Mouse (Mus musculus) megakaryocyte progenitor cell, adult 5-6 weeks (primary cell): ENCODE data around the gene Gm5346. TPM values are rescaled to one million over a fixed set of nuclear protein-coding genes. Genes with fewer than 3 reads are reported as not detected.
"Not testable (repeated sequence)": the region's sequence is repeated elsewhere in the genome, so short reads cannot be mapped to it uniquely, and the experiment has no call there.

Experiments
- ATAC-seq: replicated peaks from 2 replicates; pipeline ENCODE4 v1.8.0; 2016; ENCODE audit warnings: mild to moderate bottlenecking, moderate TSS enrichment, inconsistent platforms; ENCODE audit not compliant: poor library complexity
- total RNA-seq, 2 experiments: library from RNA; stranded (forward) in 1 of 2; stranded (reverse) in 1 of 2; fragments of 157-497, 149-512 nt in 1 of 2; fragments of 200-1000 nt in 1 of 2; gene quantifications; 2 replicates each; pipeline versions ENCODE4 v1.2.3 to v1.2.4; 2015 to 2017

Gm5346 gene
- total RNA-seq (2015) (not detected in 2 replicates), total RNA-seq (2017) (not detected in 2 replicates)

DNA sequence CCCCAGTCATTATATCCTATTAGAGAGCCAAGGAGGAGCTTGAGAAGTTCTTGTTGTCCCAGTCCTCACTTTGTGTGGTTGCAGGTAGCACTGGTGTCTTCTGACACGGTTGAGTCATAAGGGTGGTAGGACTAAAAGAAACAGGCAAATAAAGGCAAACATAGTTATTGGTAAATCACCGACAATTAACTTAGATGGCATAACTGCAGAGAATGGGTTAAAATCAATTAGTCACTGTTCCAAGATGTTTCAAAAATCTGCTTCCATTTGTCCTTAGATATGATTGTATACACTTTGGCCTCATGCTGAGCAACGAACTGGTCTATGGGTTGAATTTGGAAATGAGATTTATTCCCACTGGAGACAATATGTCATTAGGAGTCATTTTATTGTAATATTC, at the start of gene Gm5346:
Gene Gm5346 (minus strand): TSS at position 101 of the 400 bp plus-strand sequence.
- ATAC-seq, result no peak

DNA sequence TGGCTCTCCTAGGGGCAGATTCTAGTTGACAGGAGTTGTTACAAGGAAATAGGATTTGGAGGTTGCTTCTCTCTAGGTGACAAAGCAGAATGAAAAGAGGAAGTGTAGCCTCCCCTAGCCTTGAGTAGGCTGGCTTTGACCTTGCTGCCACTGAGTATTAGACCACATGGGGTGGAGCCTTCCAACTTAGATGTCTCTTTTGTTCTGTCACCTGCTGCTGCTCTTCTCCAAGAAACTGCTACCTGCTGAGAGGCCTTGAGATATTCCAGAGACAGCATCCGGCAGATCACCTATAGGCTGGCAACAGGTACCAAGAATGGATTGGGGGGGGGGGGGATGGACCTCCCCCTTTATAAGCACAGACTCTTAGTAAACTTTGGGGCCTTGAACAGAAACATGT, 11.0 kb downstream of the Gm5346 start:
- no peak for ATAC-seq

DNA sequence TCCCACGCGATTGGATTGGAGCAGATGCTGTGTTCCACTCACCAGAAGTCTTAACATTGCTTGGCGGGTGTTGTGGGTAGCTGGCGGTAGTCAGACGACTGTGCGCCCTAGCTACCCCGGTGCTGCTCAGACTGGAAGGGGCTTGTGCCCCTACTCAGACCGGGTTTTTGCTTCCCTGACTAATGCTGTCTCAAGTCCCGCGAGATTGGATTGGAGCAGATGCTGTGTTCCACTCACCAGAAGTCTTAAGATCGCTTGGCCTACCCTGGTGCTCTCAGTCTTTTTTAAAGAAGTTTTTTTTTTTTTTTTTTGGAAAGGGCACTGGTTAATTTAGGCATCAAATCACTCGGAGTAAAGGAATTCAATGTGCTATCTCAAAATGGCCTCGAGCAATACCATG, 23.4 kb downstream of the Gm5346 start:
- not testable (repeated sequence) for ATAC-seq

DNA sequence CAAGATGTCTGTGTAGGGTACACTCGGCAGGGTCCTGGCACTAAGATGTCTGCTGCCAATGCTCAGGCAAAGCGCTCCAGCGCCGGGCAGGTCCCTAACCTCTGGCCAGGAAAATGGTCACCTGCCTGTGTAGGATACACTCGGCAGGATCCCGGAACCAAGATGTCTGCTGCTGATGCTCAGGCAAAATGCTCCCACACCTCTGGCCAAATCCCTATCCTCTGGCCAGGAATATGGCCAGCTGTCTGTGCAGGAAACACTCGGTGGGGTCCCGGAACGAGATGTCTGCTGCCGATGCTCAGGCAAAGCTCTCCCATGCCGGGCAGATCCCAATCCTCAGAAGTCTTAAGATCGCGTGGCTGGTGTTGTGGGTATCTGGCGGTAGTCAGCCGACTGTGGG, 23.9 kb downstream of the Gm5346 start:
- not testable (repeated sequence) for ATAC-seq

DNA sequence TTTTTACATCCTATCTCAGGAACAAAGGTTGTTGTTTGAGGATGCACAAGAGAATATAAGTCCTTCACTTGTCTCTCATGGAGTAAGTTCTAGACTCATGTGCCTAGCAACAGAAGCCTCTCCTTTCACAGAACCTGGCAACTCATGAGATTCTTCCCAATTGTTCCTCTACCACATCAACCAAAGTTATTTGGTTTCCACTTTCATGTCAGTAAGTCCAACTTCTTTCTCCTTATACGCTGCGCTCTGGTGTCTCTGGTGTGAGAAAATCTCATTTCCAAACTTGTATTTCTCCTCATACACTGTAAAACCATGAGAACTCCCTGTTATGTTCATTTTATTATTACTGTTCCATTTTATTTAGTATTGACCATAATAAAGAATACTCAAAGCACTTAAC, 50.5 kb downstream of the Gm5346 start, which contains the start of gene Adam26a:
Gene Adam26a (minus strand): TSS at position 101 of the 400 bp plus-strand sequence.
- ATAC-seq, result not testable (repeated sequence)

Other genes starting within 250 kb of the Gm5346 start
- not detected in 2 replicates for gene Adam26b, start 99.2 kb downstream of the Gm5346 start, total RNA-seq (2015)
- gene Adam26b, start 99.2 kb downstream of the Gm5346 start, total RNA-seq (2017), result not detected in 2 replicates
- gene Adam26a, start 50.6 kb downstream of the Gm5346 start, total RNA-seq (2015), result not detected in 2 replicates
- gene Adam26a, start 50.6 kb downstream of the Gm5346 start, total RNA-seq (2017), result not detected in 2 replicates
- gene Adam34, start 82.8 kb upstream of the Gm5346 start, total RNA-seq (2015), result not detected in 2 replicates
- gene Adam34, start 82.8 kb upstream of the Gm5346 start, total RNA-seq (2017), result not detected in 2 replicates